Mouse (Mus musculus) bone marrow, adult 2 months (tissue): Measurements from ENCODE around the gene Gm10338.
"Not testable (repeated sequence)": the region's sequence is repeated elsewhere in the genome, so short reads cannot be mapped to it uniquely, and the experiment has no call there.

ENCODE experiments used
- CTCF ChIP-seq: fragments of 200-500 bp; IDR thresholded peaks from 2 replicates; pipeline ENCODE4 v1.5.1; 2011; ENCODE audit warnings: low read length, control low read depth; ENCODE audit not compliant: control insufficient read depth, insufficient read depth
- POLR2A ChIP-seq: fragments of 200-500 bp; IDR thresholded peaks from 2 replicates; pipeline ENCODE4 v1.6.1; 2011; ENCODE audit warnings: low read depth, mild to moderate bottlenecking, control low read depth, low read length, borderline replicate concordance; ENCODE audit not compliant: control insufficient read depth

DNA sequence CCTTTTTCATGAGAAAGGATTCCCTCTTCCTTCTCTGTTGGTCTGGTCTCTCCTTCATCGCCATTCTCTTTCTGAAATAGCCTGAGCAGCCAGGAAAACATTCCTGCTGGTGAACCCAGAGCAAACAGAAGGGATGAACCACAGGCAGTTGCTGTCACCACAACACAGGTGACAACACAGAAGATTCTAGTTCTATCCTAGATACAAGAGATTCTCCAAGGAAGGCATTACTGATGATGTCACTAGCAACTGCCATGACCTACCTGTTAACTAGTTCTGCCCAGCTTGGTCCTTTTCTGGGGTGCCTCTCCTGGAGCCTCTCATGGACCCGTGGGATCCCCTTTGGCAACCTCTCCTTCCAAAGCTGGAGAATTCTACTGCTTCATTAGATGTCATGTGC, 48.5 kb upstream of the Gm10338 start, which contains the start of gene Gm10128:
- not testable (repeated sequence) for TF ChIP-seq CTCF, POLR2A
